Mouse (Mus musculus): ENCODE data around the gene Gm21083. TPM values are rescaled to one million over a fixed set of nuclear protein-coding genes. Genes with fewer than 3 reads are reported as not detected.
"Not testable (repeated sequence)": the region's sequence is repeated elsewhere in the genome, so short reads cannot be mapped to it uniquely, and the experiment has no call there.

The Gm21083 gene
- polyA plus RNA-seq, 1 experiment from 2014 or later = 0.35 TPM

GRCm38 (mm10) chr5:15630068-15630467 lies 52.9 kb downstream of the Gm21083 start:
- not testable (repeated sequence) for H3K4me2 ChIP-seq (ENCODE audit: low read length); H3K36me3 ChIP-seq (ENCODE audit: control insufficient read depth, insufficient read depth, low read length); H3K4me1 ChIP-seq (ENCODE audit: control insufficient read depth in 2 of 2, insufficient read depth in 2 of 2, low read length in 2 of 2); H3K9ac ChIP-seq (ENCODE audit: low read length); ATAC-seq (ENCODE audit: insufficient number of reproducible peaks, insufficient read depth, low FRiP score, low read depth); H3K27ac ChIP-seq (replicated peaks in 1 of 2; ENCODE audit: control insufficient read depth in 1 of 2, insufficient read depth in 1 of 2, low read depth in 2 of 2, low read length in 2 of 2); H3K9me3 ChIP-seq (ENCODE audit: control insufficient read depth, low read length); H3K27me3 ChIP-seq (ENCODE audit: control insufficient read depth, insufficient read depth, low read length); H3K4me3 ChIP-seq (ENCODE audit: control insufficient read depth in 1 of 2, insufficient read depth in 1 of 2, low read depth in 1 of 2, low read length in 2 of 2)
- 30% methylated on average over 5 of the region's 5 CpGs for WGBS

Other genes starting within 250 kb of the Gm21083 start
- gene Gm21149, start 100.8 kb upstream of the Gm21083 start, polyA plus RNA-seq (2014; fragmentation: Nextera tagmentation; extraction: Ambion mirVana) = 0.36 and 0.69 TPM in 2 replicates
- gene Gm21190, start 48.1 kb upstream of the Gm21083 start, polyA plus RNA-seq (2014; fragmentation: Nextera tagmentation; extraction: Ambion mirVana) = not detected in 2 replicates
- not detected in 2 replicates for gene Speer4d, start 41.7 kb downstream of the Gm21083 start, polyA plus RNA-seq (2014; fragmentation: Nextera tagmentation; extraction: Ambion mirVana)
- not detected in 2 replicates for gene 4930572O03Rik, start 79.7 kb downstream of the Gm21083 start, polyA plus RNA-seq (2014; fragmentation: Nextera tagmentation; extraction: Ambion mirVana)
- not detected in 2 replicates for gene Speer4c, start 136.9 kb downstream of the Gm21083 start, polyA plus RNA-seq (2014; fragmentation: Nextera tagmentation; extraction: Ambion mirVana)

Measured in heart, embryonic 14.5 days (tissue).